Mouse (Mus musculus) CH12.LX (cell line): ENCODE results near the gene Rad17. TPM values are rescaled to one million over a fixed set of nuclear protein-coding genes. Genes with fewer than 3 reads are reported as not detected.

Source experiments
- DNase-seq: peaks from one replicate; pipeline ENCODE4 v3.0.0-alpha.2; 2013; ENCODE audit errors: extremely low read depth
- H3K27ac ChIP-seq: 2 replicates; pipeline ENCODE4 v1.5.1; 2012; ENCODE audit warnings: low read depth, mild to moderate bottlenecking, control low read depth, moderate library complexity; ENCODE audit not compliant: insufficient read depth
- H3K27me3 ChIP-seq: replicated peaks from 2 replicates; pipeline ENCODE3; 2012; ENCODE audit warnings: inconsistent platforms
- H3K36me3 ChIP-seq, 2 experiments: replicated peaks in 1 of 2; 2 replicates each; pipeline versions ENCODE3 to v1.6.1; 2012; ENCODE audit warnings: inconsistent platforms in 1 of 2, low read length in 1 of 2, mild to moderate bottlenecking in 1 of 2, mixed read lengths in 1 of 2, moderate library complexity in 1 of 2; ENCODE audit not compliant: control insufficient read depth in 1 of 2, insufficient read depth in 1 of 2
- H3K4me1 ChIP-seq, 2 experiments: 2 replicates each; pipeline ENCODE4 v1.6.1; 2012; ENCODE audit warnings: inconsistent platforms in 1 of 2, moderate library complexity in 1 of 2; ENCODE audit not compliant: insufficient read depth in 2 of 2, control insufficient read depth in 1 of 2
- H3K4me2 ChIP-seq: 2 replicates; pipeline ENCODE4 v1.6.1; 2012; ENCODE audit warnings: low read depth, mild to moderate bottlenecking, control low read depth; ENCODE audit not compliant: poor library complexity, insufficient read depth, severe bottlenecking
- H3K4me3 ChIP-seq, 3 experiments: fragments of 150-350 bp in 1 of 3; sonication (generic) in 1 of 3; replicated peaks in 1 of 3; 2 replicates each; pipeline versions ENCODE3 to v1.5.1; 2011 to 2012; ENCODE audit warnings: low read depth in 2 of 3, low read length in 2 of 3, mild to moderate bottlenecking in 2 of 3, moderate library complexity in 2 of 3, control low read depth in 1 of 3, improper control_type of control experiment in 1 of 3, inconsistent platforms in 1 of 3, mixed read lengths in 1 of 3; ENCODE audit not compliant: poor library complexity in 1 of 3
- H3K79me2 ChIP-seq: replicated peaks from 2 replicates; pipeline ENCODE4 v1.6.1; 2012; ENCODE audit warnings: mild to moderate bottlenecking, moderate library complexity; ENCODE audit not compliant: control insufficient read depth, poor library complexity, insufficient read depth, severe bottlenecking; ENCODE audit errors: extremely low read depth
- H3K9ac ChIP-seq: 2 replicates; pipeline ENCODE4 v1.6.1; 2012; ENCODE audit warnings: low read depth, mild to moderate bottlenecking, control low read depth, moderate library complexity; ENCODE audit not compliant: insufficient read depth
- H3K9me3 ChIP-seq: replicated peaks from 2 replicates; pipeline ENCODE3; 2012; ENCODE audit warnings: low read length, inconsistent platforms, mixed read lengths
- CHD1 ChIP-seq: IDR thresholded peaks from 2 replicates; pipeline ENCODE4 v1.6.1; 2012; ENCODE audit warnings: low read depth, low read length, improper control_type of control experiment, inconsistent platforms
- CHD2 ChIP-seq: IDR thresholded peaks from 2 replicates; pipeline ENCODE4 v1.6.1; 2011; ENCODE audit warnings: low read length, improper control_type of control experiment
- CTCF ChIP-seq, 2 experiments: IDR thresholded peaks in 1 of 2; conservative IDR thresholded peaks in 1 of 2; 2 replicates each; pipeline ENCODE4 v1.5.1; 2011 to 2012; ENCODE audit warnings: low read depth in 2 of 2, low read length in 2 of 2, improper control_type of control experiment in 1 of 2, inconsistent platforms in 1 of 2, mild to moderate bottlenecking in 1 of 2, moderate library complexity in 1 of 2
- ELF1 ChIP-seq: IDR thresholded peaks from 2 replicates; pipeline ENCODE4 v1.6.1; 2014; ENCODE audit warnings: low read depth, mild to moderate bottlenecking, inconsistent platforms, low read length, improper control_type of control experiment
- EP300 ChIP-seq: IDR thresholded peaks from 2 replicates; pipeline ENCODE4 v1.6.1; 2011; ENCODE audit warnings: low read length, improper control_type of control experiment
- ETS1 ChIP-seq: conservative IDR thresholded peaks from 2 replicates; pipeline ENCODE4 v1.6.1; 2012; ENCODE audit warnings: low read depth, mild to moderate bottlenecking, inconsistent platforms, low read length, improper control_type of control experiment, moderate library complexity
- JUN ChIP-seq: IDR thresholded peaks from 2 replicates; pipeline ENCODE4 v1.6.1; 2011; ENCODE audit warnings: low read depth, mild to moderate bottlenecking, low read length, improper control_type of control experiment, moderate library complexity; ENCODE audit not compliant: insufficient read depth
- KAT2A ChIP-seq: IDR thresholded peaks from 2 replicates; pipeline ENCODE4 v1.6.1; 2012; ENCODE audit warnings: low read length, improper control_type of control experiment, inconsistent platforms; ENCODE audit not compliant: insufficient replicate concordance
- MAFK ChIP-seq: IDR thresholded peaks from 2 replicates; pipeline ENCODE4 v1.6.1; 2011; ENCODE audit warnings: low read length, improper control_type of control experiment; ENCODE audit not compliant: insufficient replicate concordance
- MEF2A ChIP-seq: IDR thresholded peaks from 2 replicates; pipeline ENCODE4 v1.6.1; 2014; ENCODE audit warnings: low read depth, mild to moderate bottlenecking, inconsistent platforms, low read length, improper control_type of control experiment, borderline replicate concordance
- MXI1 ChIP-seq: IDR thresholded peaks from 2 replicates; pipeline ENCODE4 v1.6.1; 2011; ENCODE audit warnings: mild to moderate bottlenecking, low read depth, low read length, improper control_type of control experiment
- MYC ChIP-seq: IDR thresholded peaks from 2 replicates; pipeline ENCODE4 v1.6.1; 2011; ENCODE audit warnings: low read depth, mild to moderate bottlenecking, improper control_type of control experiment, low read length
- PAX5 ChIP-seq: IDR thresholded peaks from 2 replicates; pipeline ENCODE4 v1.6.1; 2012; ENCODE audit warnings: low read length, inconsistent platforms, mixed read lengths
- RAD21 ChIP-seq: IDR thresholded peaks from 2 replicates; pipeline ENCODE4 v1.6.1; 2011; ENCODE audit warnings: low read depth, mild to moderate bottlenecking, low read length, improper control_type of control experiment, moderate library complexity
- RCOR1 ChIP-seq: conservative IDR thresholded peaks from 2 replicates; pipeline ENCODE4 v1.6.1; 2012; ENCODE audit warnings: low read depth, mild to moderate bottlenecking, inconsistent platforms, low read length, improper control_type of control experiment
- SMC3 ChIP-seq: IDR thresholded peaks from 2 replicates; pipeline ENCODE4 v1.6.1; 2011; ENCODE audit warnings: low read depth, low read length, improper control_type of control experiment
- TBP ChIP-seq: conservative IDR thresholded peaks from 2 replicates; pipeline ENCODE4 v1.6.1; 2011; ENCODE audit warnings: low read depth, low read length, improper control_type of control experiment
- UBTF ChIP-seq: IDR thresholded peaks from 2 replicates; pipeline ENCODE4 v1.6.1; 2012; ENCODE audit warnings: low read depth, mild to moderate bottlenecking, inconsistent platforms, low read length, improper control_type of control experiment, moderate library complexity
- USF1 ChIP-seq: IDR thresholded peaks from 2 replicates; pipeline ENCODE4 v1.6.1; 2014; ENCODE audit warnings: low read depth, mild to moderate bottlenecking, inconsistent platforms, low read length, improper control_type of control experiment
- ZC3H11A ChIP-seq: IDR thresholded peaks from 2 replicates; pipeline ENCODE4 v1.6.1; 2012; ENCODE audit warnings: low read depth, mild to moderate bottlenecking, inconsistent platforms, low read length, improper control_type of control experiment
- ZKSCAN1 ChIP-seq: IDR thresholded peaks from 2 replicates; pipeline ENCODE4 v1.6.1; 2012; ENCODE audit warnings: low read depth, inconsistent platforms, low read length, improper control_type of control experiment, borderline replicate concordance
- ZNF384 ChIP-seq: IDR thresholded peaks from 2 replicates; pipeline ENCODE4 v1.6.1; 2012; ENCODE audit warnings: low read depth, low read length, improper control_type of control experiment, inconsistent platforms
- dilution Hi-C: fragments of 300-500 bp; cut with MboI; formaldehyde crosslinking; loops from 2 replicates; pipeline ENCODE4 v1.14.3; 2020; ENCODE audit warnings: low sequenced_read_pairs; ENCODE audit not compliant: extremely low pct_unique_long_range_greater_than_20kb, extremely low pct_ligation_motif_present
- in situ Hi-C: fragments of 300-500 bp; cut with MboI; formaldehyde crosslinking; loops from 3 replicates; pipeline ENCODE4 v1.14.3; 2019; ENCODE audit warnings: low sequenced_read_pairs, low pct_ligation_motif_present, low pct_unique_long_range_greater_than_20kb, mixed read lengths
- polyA plus RNA-seq: library from polyadenylated mRNA; unstranded; fragments of >175 nt; gene quantifications from 2 replicates; pipeline ENCODE4 v1.2.1, GENCODE M21; 2012; ENCODE audit warnings: low read depth; ENCODE audit not compliant: insufficient read length
- total RNA-seq, 2 experiments: library from RNA; depleted of rRNA; stranded (reverse); fragments of 300-350 nt in 1 of 2; fragments of >200 nt in 1 of 2; gene quantifications; 2 replicates each; pipeline ENCODE4 v1.2.3; 2012 to 2014

The Rad17 gene
- total and polyA plus RNA-seq, 3 experiments = 19.8 to 47.8 (median 19.8) TPM

- dilution Hi-C loops = no loop called here
- DNase-seq = peak; percentile 49
- Histone ChIP-seq H3K4me3 (no peak overlapping the region), H3K4me2 (no peak overlapping the region), H3K9ac (no peak overlapping the region), H3K4me1 (peaks cover 0 to 10% of the 10 kb centered on the region in 2 experiments; a peak in 2 of 4 replicates), H3K79me2 (no peaks in the 10 kb centered on the region)
- TF ChIP-seq CTCF (conservative IDR thresholded peaks at IDR 0.05 in 1 of 2, IDR thresholded peaks at IDR 0.05 in 1 of 2; ENCODE audit: low read depth in 2 of 2, low read length in 2 of 2) (no peak), ZKSCAN1 (no peak), KAT2A (no peak)
- TF ChIP-seq, all 38 proteins: peak for 0
- no peak overlapping the region for H3K27ac ChIP-seq
- no peaks in the 10 kb centered on the region for H3K36me3 ChIP-seq
- H3K9me3 ChIP-seq = no peaks in the 10 kb centered on the region
- H3K27me3 ChIP-seq = no peaks in the 10 kb centered on the region
- in situ Hi-C loops = no loop called here
Measured at GRCm38 (mm10) chr13:100575950-100576349, 74.9 kb downstream of the Rad17 start.

DNA sequence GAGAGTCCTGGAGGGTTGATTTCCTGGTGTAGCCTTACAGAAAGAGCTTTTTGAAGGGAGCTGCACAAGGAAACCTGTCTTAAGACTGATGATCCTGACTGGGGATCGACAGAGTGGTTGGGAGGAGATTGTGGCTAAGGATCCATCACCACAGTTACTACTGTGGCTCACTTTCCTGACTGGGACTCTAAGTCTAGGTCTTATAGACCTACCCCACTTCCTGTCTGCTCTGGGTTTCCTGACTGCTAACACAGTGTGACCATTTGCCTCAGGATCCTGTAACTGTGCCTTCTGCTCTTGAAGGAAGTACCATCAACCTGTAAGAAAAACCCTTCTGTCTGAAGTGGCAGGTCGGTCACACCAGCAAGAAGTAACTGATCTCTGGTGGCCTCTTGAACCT is 80.1 kb downstream of the Rad17 start:
- H3K9me3 ChIP-seq = no peaks in the 10 kb centered on the region
- peaks cover 0 to under 1% of the 10 kb centered on the region in 2 experiments; a peak in 1 of 4 replicates for H3K4me1 ChIP-seq
- no peak overlapping the region for H3K9ac ChIP-seq
- DNase-seq = no peak
- H3K4me2 ChIP-seq = no peak overlapping the region
- TF ChIP-seq CHD1 = no peak
- TF ChIP-seq RCOR1 = no peak
- no peak for TF ChIP-seq KAT2A
- no peak for TF ChIP-seq TBP
- TF ChIP-seq UBTF = no peak
- TF ChIP-seq ETS1 = no peak
- TF ChIP-seq ELF1 = no peak
- no peaks in the 10 kb centered on the region for H3K27me3 ChIP-seq
- H3K27ac ChIP-seq = no peak overlapping the region
- H3K79me2 ChIP-seq = no peaks in the 10 kb centered on the region
- in situ Hi-C loops (no loop called here), dilution Hi-C loops (no loop called here)
- no peaks in the 10 kb centered on the region for H3K36me3 ChIP-seq
- no peak overlapping the region for H3K4me3 ChIP-seq

- H3K4me3 ChIP-seq = no peak overlapping the region
Measured at GRCm38 (mm10) chr13:100568359-100568758, 82.5 kb downstream of the Rad17 start.

More at GRCm38 (mm10) chr13:100568359-100568758, 82.5 kb downstream of the Rad17 start:
- Histone ChIP-seq H3K9ac (no peak overlapping the region), H3K36me3 (no peaks in the 10 kb centered on the region), H3K4me2 (no peak overlapping the region), H3K27me3 (no peaks in the 10 kb centered on the region), H3K79me2 (no peaks in the 10 kb centered on the region), H3K4me1 (no peaks in the 10 kb centered on the region), H3K27ac (no peak overlapping the region)
- dilution Hi-C loops = no loop called here
- DNase-seq = no peak
- TF ChIP-seq JUN (no peak), EP300 (no peak), MEF2A (no peak), MXI1 (no peak), PAX5 (no peak), ZNF384 (no peak), USF1 (no peak), ELF1 (no peak), SMC3 (no peak), ZC3H11A (no peak), RAD21 (no peak), CHD1 (no peak), MAFK (no peak), MYC (no peak), CHD2 (no peak)
- TF ChIP-seq, all 38 proteins: peak for 0
- H3K9me3 ChIP-seq = no peaks in the 10 kb centered on the region
- in situ Hi-C loops = no loop called here
